Mouse (Mus musculus) kidney, adult 2 months (tissue): ENCODE results near the gene Gpank1.

Experiments used
- CTCF ChIP-seq: fragments of 200-500 bp; conservative IDR thresholded peaks from 2 replicates; pipeline ENCODE4 v1.5.1; 2011; ENCODE audit warnings: low read depth, mild to moderate bottlenecking, control low read depth, low read length, moderate library complexity, mixed read lengths; ENCODE audit not compliant: insufficient read depth, insufficient read length
- POLR2A ChIP-seq: fragments of 200-500 bp; IDR thresholded peaks from one replicate; pipeline ENCODE4 v1.6.1; 2011; ENCODE audit warnings: low read depth, low read length, control low read depth

DNA sequence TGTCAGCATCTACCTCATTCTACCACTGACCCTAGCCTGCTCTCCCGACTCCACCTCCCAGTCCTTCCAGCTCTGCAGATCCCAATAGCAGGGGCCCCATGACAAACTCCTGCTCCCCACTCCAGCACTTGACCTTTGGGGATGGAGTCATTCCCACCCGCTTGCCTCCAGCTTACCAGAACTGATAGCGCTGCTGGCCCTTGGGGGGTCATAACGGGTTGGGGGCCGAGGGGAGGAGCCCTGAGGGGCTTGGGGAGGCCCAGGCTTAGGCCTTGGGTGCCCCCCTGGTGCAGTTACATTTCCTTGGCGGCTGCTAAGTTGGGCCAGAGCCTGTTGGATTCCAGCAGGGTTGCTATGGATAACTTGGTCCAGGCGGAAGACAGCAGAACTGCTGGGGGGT is 33.4 kb downstream of the Gpank1 start:
- no peak for TF ChIP-seq CTCF
- TF ChIP-seq POLR2A: no peak
